Mouse (Mus musculus): ENCODE measurements around the gene Gm9922. TPM values are rescaled to one million over a fixed set of nuclear protein-coding genes. Genes with fewer than 3 reads are reported as not detected.

The Gm9922 gene
- not detected for total RNA-seq (2021)
- long read RNA-seq, experiment 1, result 0 reads
- long read RNA-seq, experiment 2, result 0 reads

- DNase-seq (ENCODE audit: low spot score), result peak; percentile 51
These were observed at the start of gene Gm9922, which contains the start of gene Lmo7 for GRCm38 (mm10) chr14:101729237-101729971. Gm9922 (minus strand) TSS chr14:101729814. Lmo7 (plus strand) TSS chr14:101729957.

- DNase-seq (ENCODE audit: low spot score), result no peak
These were observed 48.8 kb upstream of the Gm9922 start for GRCm38 (mm10) chr14:101778426-101778825.

GRCm38 (mm10) chr14:101777129-101777493, 47.5 kb upstream of the Gm9922 start:
- no peak for DNase-seq (ENCODE audit: low spot score)

- DNase-seq (ENCODE audit: low spot score), result no peak
These were observed 46.9 kb upstream of the Gm9922 start for GRCm38 (mm10) chr14:101776296-101777128.

GRCm38 (mm10) chr14:101774631-101775030, 45.0 kb upstream of the Gm9922 start:
- DNase-seq (ENCODE audit: low spot score), result peak; percentile 33

- DNase-seq (ENCODE audit: low spot score), result no peak
These were observed 42.1 kb upstream of the Gm9922 start for GRCm38 (mm10) chr14:101771756-101772155.

GRCm38 (mm10) chr14:101771336-101771735, 41.7 kb upstream of the Gm9922 start:
- no peak for DNase-seq (ENCODE audit: low spot score)

GRCm38 (mm10) chr14:101763762-101764295, 34.2 kb upstream of the Gm9922 start:
- DNase-seq (ENCODE audit: low spot score), result no peak

GRCm38 (mm10) chr14:101762267-101762666, 32.7 kb upstream of the Gm9922 start:
- DNase-seq (ENCODE audit: low spot score), result no peak

GRCm38 (mm10) chr14:101755425-101755824, 25.8 kb upstream of the Gm9922 start:
- DNase-seq (ENCODE audit: low spot score), result no peak

- DNase-seq (ENCODE audit: low spot score), result no peak
These were observed 21.3 kb upstream of the Gm9922 start for GRCm38 (mm10) chr14:101750910-101751309.

- no peak for DNase-seq (ENCODE audit: low spot score)
These were observed 18.8 kb upstream of the Gm9922 start for GRCm38 (mm10) chr14:101748436-101748835.

- no peak for DNase-seq (ENCODE audit: low spot score)
These were observed 18.2 kb upstream of the Gm9922 start for GRCm38 (mm10) chr14:101747811-101748210.

- DNase-seq (ENCODE audit: low spot score), result no peak
These were observed 17.0 kb upstream of the Gm9922 start for GRCm38 (mm10) chr14:101746635-101747034.

GRCm38 (mm10) chr14:101737501-101737900, 7.9 kb upstream of the Gm9922 start:
- DNase-seq (ENCODE audit: low spot score), result no peak

GRCm38 (mm10) chr14:101733542-101734303, 4.1 kb upstream of the Gm9922 start:
- DNase-seq (ENCODE audit: low spot score), result no peak

- no peak for DNase-seq (ENCODE audit: low spot score)
These were observed 518 bp upstream of the Gm9922 start for GRCm38 (mm10) chr14:101729972-101730692.

GRCm38 (mm10) chr14:101714414-101714813, 15.2 kb downstream of the Gm9922 start:
- DNase-seq (ENCODE audit: low spot score), result no peak

- no peak for DNase-seq (ENCODE audit: low spot score)
These were observed 22.5 kb downstream of the Gm9922 start for GRCm38 (mm10) chr14:101707088-101707487.

- DNase-seq (ENCODE audit: low spot score), result no peak
These were observed 25.1 kb downstream of the Gm9922 start for GRCm38 (mm10) chr14:101704479-101704878.

- DNase-seq (ENCODE audit: low spot score), result peak; percentile 27
These were observed 41.2 kb downstream of the Gm9922 start for GRCm38 (mm10) chr14:101688406-101688805.

All from gastrocnemius, adult 18-20 months (tissue).